Mouse (Mus musculus) CH12F3 (cell line): ENCODE data around the gene B4galt3.

Source experiments
- in situ Hi-C: fragments of 300-500 bp; cut with MboI; formaldehyde crosslinking; loops from 2 replicates; pipeline ENCODE4 v1.14.3; 2020; ENCODE audit warnings: low sequenced_read_pairs

Gene B4galt3

DNA sequence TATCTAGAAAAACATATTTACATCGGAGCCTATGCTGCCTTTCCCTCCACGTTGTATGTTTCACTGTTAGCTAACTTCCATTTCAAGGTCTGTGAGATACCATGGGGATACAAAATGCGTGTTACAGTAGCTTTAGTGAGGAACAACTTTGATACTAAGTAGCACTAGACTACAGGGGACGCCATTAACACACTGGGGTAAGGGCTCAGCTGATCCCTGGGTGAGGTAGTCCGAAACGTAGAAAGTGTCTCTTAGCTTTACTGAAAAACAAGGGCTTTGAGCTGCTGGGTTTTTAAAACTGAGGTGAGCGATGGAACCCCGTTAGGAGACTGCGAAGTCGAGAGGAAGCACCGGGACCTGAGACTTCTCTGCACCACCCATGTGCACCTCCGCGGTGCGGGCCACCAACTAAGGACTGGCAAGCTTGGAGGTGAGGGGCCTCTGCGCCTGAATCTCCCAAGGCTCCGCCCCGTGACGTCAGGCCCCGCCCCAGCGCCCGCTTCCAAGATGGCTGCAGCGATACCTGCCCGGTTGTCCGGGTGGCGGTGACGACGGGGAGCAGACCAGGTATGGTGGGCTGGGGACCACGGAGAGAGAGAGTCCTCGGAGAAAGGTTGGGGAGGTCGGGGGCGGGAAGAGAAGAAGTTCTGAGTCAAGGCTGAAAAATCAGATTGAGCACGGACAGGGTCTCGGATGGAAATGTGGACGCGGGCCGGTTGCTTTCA lies at the start of gene B4galt3:
Gene B4galt3, plus strand, starts transcription at position 481 of the 725 bp plus-strand sequence.
- in situ Hi-C loops, result no loop called here

GRCm38 (mm10) chr1:171220871-171221270 lies 49.3 kb upstream of the B4galt3 start:
- in situ Hi-C loops, result loop anchor here (5.0 kb wide), 1 partner anchor 89 kb away; no protein-coding TSS in a partner anchor

- in situ Hi-C loops, result loop anchor here (5.0 kb wide), 1 partner anchor 89 kb away; no protein-coding TSS in a partner anchor
Observed at GRCm38 (mm10) chr1:171221281-171222193, 48.6 kb upstream of the B4galt3 start.

DNA sequence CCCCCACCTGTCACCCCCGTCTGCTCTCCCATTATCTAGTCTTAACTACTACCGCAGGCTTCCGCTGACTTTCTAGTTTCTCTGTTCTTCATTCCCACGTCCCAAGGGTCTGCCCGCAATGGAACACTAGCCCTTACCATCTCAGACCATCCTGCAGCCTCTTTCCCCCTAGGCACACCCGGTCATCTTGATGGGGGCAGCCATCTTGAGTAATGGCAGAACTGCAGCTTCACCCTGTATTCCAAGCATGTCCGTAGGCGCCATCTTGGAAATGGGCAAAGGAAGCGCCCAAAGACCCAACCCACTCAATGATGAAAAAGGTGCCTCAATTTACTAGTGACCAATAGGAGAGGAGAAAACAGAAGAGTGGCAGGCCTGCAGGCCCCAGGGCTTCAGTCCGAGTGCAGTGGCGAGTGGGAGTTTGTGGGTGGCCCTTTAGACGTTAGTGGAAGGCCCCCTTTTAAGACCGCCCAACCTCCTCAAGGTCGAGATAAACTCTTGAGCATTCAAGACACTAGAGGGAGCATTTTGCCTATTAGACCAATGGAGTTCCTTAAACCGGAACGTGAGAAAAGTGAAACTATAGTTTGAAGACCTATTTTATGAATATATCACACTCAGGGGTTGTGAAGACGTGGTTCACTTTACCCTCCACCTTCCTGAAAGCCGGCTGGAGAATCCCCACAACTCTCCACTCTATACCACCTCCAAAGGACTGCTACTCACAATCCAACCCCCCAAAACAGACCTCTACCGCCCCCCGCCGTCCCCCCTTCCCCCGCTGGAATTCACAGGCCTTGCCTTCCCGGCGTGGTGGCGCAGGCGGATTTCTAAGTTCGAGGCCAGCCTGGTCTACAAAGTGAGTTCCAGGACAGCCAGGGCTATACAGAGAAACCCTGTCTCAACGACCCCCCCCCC lies 47.6 kb upstream of the B4galt3 start, which contains the start of gene Tomm40l:
Gene Tomm40l, minus strand, starts transcription at position 277 of the 918 bp plus-strand sequence.
- in situ Hi-C loops, result loop anchor here (5.0 kb wide), 1 partner anchor 90 kb away; no protein-coding TSS in a partner anchor

GRCm38 (mm10) chr1:171223168-171223567 lies 47.0 kb upstream of the B4galt3 start:
- in situ Hi-C loops, result loop anchor here (5.0 kb wide), 1 partner anchor 91 kb away; no protein-coding TSS in a partner anchor

DNA sequence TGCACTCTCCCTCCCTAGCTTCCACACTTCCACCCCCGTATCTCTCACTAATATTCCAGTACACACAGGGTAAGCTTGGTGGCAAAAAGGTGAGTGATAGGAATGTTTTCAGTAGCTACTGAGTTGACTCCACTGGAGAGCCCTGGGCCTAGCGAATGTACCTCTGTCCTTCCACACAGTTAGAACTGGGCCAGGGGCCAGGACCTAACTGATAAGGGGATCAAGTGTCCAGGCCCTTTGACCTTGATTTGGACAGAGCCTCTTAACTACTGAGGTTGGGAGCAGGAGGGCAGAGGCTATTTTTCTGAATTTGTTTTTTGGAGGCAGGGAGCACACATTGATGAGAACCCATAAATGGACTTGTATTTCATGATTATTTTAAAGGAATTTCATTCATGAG lies 46.3 kb upstream of the B4galt3 start:
- in situ Hi-C loops, result loop anchor here (5.0 kb wide), 1 partner anchor 91 kb away; no protein-coding TSS in a partner anchor

DNA sequence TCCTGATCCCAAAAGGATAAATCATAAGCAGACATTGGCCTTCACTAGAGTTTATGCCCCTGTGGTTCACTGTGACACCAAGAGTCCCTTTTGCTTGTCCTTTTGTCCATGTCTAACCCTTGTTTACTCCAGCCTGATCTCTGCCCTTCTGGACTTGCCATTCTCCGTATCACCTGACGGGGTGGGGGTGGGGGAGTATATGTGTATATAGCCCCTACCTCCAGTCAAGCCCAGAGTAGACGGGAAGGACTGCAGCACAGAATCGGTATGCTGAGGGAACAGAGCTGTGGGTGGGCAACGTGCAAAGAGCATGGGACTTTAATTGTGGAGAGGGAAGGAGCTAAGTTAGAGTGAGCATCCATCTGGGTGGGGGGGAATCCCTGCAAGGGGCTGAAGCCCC lies 45.3 kb upstream of the B4galt3 start, which contains the start of gene Apoa2:
Gene Apoa2, plus strand, starts transcription at position 198 of the 400 bp plus-strand sequence.
- in situ Hi-C loops, result loop anchor here (5.0 kb wide), 1 partner anchor 93 kb away; no protein-coding TSS in a partner anchor

GRCm38 (mm10) chr1:171226780-171227179 lies 43.3 kb upstream of the B4galt3 start:
- in situ Hi-C loops, result no loop called here

- in situ Hi-C loops, result no loop called here
Observed at GRCm38 (mm10) chr1:171227879-171228278, 42.2 kb upstream of the B4galt3 start.

DNA sequence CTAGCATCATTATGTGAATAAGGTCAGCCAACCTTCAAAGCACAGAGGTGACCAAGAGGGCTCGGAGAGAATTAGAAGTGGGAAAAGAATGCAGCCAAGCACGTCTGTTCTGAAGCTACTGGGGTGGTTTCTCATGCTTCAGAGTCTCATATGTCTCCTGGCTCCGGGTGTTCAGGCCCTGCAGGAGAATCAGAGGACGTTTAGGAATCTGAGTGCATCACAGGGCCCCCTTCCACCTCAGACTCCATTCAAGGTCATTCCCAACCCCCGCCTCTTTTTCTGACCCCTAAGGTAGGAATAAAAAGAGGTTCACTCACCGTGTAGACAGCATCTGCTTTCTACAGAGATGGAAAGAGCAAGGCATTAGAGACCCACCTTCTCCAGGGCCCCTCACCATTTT lies 40.4 kb upstream of the B4galt3 start:
- in situ Hi-C loops, result loop anchor here (10.0 kb wide), 1 partner anchor 335 kb away; no protein-coding TSS in a partner anchor

- in situ Hi-C loops, result loop anchor here (10.0 kb wide), 1 partner anchor 335 kb away; no protein-coding TSS in a partner anchor
Observed at GRCm38 (mm10) chr1:171230215-171230614, 39.9 kb upstream of the B4galt3 start.

DNA sequence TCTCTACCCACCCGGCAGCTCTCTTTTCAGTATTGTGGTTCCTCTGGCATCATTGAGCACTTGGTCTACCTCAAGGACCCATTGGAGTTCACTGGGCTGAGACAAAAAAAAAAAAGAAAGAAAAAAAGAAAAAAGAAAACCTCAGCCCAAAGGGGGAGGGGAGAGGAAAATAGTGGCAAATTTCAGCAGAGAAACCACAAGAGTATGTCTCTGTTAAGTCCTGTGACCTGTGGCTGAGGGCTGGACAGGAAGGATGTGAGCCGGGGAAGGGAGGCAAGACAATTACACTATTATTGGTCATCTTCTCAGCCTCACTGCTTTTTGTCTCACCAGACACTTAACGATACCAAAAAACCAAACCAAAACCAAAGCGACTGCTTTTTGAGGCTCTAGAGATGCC lies 38.3 kb upstream of the B4galt3 start:
- in situ Hi-C loops, result loop anchor here (10.0 kb wide), 1 partner anchor 337 kb away; no protein-coding TSS in a partner anchor

DNA sequence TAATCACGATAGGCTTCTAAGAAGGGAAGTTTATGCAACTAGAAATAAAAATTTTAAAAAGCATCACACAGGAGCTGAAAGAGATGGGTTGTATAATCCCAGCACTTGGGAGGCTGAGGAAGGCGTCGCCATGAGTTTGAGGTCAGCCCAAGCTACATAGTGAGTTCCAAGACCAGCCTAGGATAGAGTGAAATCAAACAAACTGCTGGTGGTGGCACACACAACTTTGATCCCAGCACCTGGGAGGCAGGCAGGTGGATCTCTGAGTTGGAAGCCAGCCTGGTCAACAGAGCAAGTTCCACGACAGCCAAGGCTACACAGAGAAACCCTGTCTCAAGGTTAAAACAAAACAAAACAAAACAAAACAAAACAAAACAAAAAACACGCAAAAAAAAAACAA lies 37.8 kb upstream of the B4galt3 start:
- in situ Hi-C loops, result loop anchor here (10.0 kb wide), 1 partner anchor 338 kb away; no protein-coding TSS in a partner anchor

DNA sequence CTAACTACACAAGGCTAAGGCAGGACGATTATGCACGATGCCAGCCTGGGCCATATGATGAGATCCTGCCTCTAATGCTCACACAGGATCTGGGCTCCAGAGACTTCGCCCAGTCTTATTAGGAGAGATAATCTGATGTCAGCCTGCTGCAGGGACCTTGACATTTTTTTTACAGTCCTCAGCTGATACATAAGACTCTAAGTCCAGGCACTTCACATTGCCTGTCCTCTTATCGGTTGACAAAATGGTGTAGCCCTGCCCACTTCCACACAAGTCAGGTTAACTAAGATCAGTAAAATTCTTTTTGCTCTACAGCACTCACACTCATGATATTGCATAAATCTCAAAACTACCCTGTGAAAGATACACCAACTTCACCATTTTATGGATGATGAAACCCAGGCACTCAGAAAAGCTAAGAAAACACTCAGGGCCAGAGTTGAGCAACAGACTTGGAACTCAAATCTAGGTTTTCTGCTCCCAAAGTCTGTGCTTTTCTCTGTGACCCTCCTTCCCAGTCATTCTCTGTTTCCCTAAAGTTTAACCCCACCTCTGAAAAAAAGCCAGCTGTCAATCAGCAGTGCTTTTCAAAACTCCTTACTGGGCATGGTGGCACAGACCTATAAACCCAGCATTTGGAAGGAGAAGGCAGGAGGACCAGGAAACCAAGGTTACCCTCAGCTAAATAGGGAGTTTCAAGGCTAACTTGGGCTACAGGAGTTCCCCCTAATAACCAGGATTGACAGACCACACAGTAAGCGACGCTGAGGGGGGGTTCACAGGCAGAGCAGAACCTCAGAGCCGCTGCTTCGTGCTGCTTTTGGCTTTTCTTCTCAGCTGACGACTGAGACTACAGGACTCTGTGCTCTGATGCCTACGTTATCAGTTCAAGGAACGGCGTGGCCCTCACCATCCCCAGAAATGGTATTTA lies 37.1 kb upstream of the B4galt3 start:
- in situ Hi-C loops, result loop anchor here (10.0 kb wide), 1 partner anchor 338 kb away; no protein-coding TSS in a partner anchor

GRCm38 (mm10) chr1:171234126-171234525 lies 36.0 kb upstream of the B4galt3 start, which contains the start of gene Fcer1g:
Gene Fcer1g (minus strand): TSS chr1:171234365.
- in situ Hi-C loops, result loop anchor here (10.0 kb wide), 1 partner anchor 339 kb away; no protein-coding TSS in a partner anchor

DNA sequence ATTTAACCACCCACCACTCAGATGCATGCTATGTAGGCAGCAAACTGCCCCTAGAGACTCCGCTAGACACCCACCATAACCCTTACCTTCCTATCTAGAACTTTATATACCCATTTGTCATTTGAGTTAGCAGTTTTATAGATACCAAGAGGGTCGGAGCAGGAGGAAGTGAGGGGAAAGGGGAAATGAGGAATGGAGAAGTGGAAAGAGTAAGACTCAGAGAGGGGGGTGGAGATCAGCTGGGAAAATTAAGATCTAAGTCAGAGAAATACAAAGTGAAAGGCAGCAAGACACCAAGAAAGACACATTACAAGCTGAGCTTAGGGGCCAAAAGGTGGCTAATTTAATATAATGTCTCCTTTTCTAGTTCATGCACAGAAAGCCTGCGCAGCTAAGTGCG lies 35.6 kb upstream of the B4galt3 start:
- in situ Hi-C loops, result loop anchor here (10.0 kb wide), 1 partner anchor 340 kb away; no protein-coding TSS in a partner anchor

DNA sequence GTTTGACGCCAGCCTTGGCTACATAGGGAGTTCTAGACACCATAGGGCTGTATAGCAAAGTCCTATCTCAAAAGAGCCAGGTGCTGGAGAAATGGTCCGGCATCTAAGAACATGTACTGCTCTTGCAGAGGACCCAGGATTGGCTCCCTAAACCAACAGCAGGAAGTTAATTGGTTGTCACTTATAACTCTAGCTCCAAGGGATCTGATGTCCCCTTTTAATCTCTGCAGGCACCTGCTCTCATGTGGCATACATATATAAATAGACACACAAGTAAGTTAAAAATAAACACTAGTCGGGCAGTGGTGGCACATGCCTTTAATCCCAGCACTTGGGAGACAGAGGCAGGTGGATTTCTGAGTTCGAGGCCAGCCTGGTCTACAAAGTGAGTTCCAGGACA lies 34.3 kb upstream of the B4galt3 start:
- in situ Hi-C loops, result loop anchor here (10.0 kb wide), 1 partner anchor 341 kb away; no protein-coding TSS in a partner anchor

DNA sequence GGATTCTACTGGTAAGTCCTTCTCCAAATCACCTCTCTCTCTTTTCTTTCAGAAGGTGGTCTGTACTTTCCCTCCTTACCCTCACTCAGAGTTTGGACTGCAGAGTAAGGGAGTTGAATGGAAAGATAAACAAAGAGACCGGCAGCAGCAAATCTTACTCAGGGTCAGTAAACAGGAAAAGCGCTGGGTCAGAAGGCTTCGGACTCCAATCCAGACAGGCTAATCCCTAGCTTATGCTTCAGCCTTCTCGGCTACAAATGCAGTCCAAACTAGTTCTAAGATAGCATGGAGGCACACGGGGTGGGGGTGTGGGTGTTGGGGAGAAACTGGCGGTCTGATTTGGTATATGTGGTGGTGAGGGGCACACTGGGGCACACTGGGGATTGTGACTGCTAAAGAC lies 32.7 kb upstream of the B4galt3 start:
- in situ Hi-C loops, result loop anchor here (10.0 kb wide), 1 partner anchor 343 kb away; no protein-coding TSS in a partner anchor
